Mouse (Mus musculus) testis, adult 2 months (tissue): Measurements from ENCODE around the gene Ctnnd2.

ENCODE experiments used
- CTCF ChIP-seq: fragments of 200-500 bp; IDR thresholded peaks from 2 replicates; pipeline ENCODE4 v1.5.1; 2012; ENCODE audit warnings: low read depth, mild to moderate bottlenecking, inconsistent platforms, low read length, moderate library complexity; ENCODE audit not compliant: control insufficient read depth, insufficient read depth, insufficient replicate concordance
- POLR2A ChIP-seq: fragments of 200-500 bp; IDR thresholded peaks from 2 replicates; pipeline ENCODE4 v1.6.1; 2012; ENCODE audit warnings: low read depth, mild to moderate bottlenecking, inconsistent platforms, low read length, moderate library complexity; ENCODE audit not compliant: control insufficient read depth

- TF ChIP-seq CTCF (no peak), POLR2A (no peak)
These were observed 233.9 kb downstream of the Ctnnd2 start for GRCm38 (mm10) chr15:30406254-30406653.
